Mouse (Mus musculus) heart, adult 2 months (tissue): ENCODE data around the gene Cst9.

ENCODE experiments used
- CTCF ChIP-seq: fragments of 200-600 bp; IDR thresholded peaks from 2 replicates; pipeline ENCODE4 v1.8.1; 2022; ENCODE audit warnings: antibody characterized with exemption, mild to moderate bottlenecking, moderate library complexity
- EP300 ChIP-seq: fragments of 200-500 bp; IDR thresholded peaks from 2 replicates; pipeline ENCODE4 v1.6.1; 2011; ENCODE audit warnings: low read depth, low read length, control low read depth; ENCODE audit not compliant: insufficient read depth
- POLR2A ChIP-seq: fragments of 200-500 bp; IDR thresholded peaks from 2 replicates; pipeline ENCODE4 v1.6.1; 2011; ENCODE audit warnings: mild to moderate bottlenecking, low read depth, low read length, control low read depth; ENCODE audit not compliant: insufficient read depth

DNA sequence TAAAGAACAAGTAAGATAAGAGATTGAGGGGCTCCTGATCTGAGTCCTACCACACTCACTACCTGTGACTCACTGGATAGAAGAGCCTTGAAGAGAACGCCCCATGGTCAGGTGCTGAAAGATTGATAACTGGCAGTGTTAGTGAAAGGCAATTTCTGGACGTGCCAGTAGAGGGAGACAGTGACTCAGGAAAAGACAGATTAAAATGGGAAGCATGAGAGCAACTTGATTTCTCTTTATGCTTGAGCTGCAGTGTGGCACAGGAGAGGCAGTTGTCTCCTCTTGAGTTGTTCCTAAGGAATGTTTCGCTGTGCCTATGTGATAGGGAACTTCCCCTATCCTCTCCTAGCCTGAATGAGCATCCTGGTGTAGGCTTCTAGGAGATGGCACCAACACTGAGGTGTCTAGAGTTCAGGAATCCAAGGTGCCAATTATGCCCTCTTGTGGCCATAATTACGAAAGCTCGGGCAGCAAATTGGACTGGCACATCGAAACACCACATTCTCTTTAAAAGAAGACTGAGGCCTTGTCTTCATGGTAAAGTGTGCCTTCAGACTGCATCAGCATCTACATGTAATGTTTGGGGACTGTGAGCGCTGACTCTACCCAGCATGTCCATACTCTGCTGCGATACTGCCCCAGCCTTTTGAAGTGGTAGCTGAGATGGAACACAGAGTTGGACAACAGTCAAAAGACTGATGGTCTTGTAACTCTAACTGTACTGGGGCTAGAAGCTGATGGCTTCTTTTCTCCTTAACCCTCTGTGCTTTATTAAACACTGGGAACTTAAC lies 16.4 kb downstream of the Cst9 start:
- peak; percentile 83 for TF ChIP-seq CTCF
- TF ChIP-seq POLR2A: no peak
- TF ChIP-seq EP300: no peak
